Mouse (Mus musculus): ENCODE data around the gene Gm9789.
"Not testable (repeated sequence)": the region's sequence is repeated elsewhere in the genome, so short reads cannot be mapped to it uniquely, and the experiment has no call there.

Gm9789 gene

GRCm38 (mm10) chr16:89157652-89158051 is at the start of gene Gm9789:
Gene Gm9789, plus strand, starts transcription at chr16:89157952.
- DNase-seq (ENCODE audit: low spot score in 2 of 2) = no peak

- DNase-seq (ENCODE audit: low spot score in 2 of 2) = no peak
These were observed 17.2 kb upstream of the Gm9789 start, which contains the start of gene Gm6358 for GRCm38 (mm10) chr16:89140551-89140950. Gene Gm6358, plus strand, starts transcription at chr16:89140851.

- DNase-seq (ENCODE audit: low spot score in 2 of 2) = no peak
These were observed 7.0 kb upstream of the Gm9789 start, which contains the start of gene Gm10061 for GRCm38 (mm10) chr16:89150786-89151185. Gene Gm10061, plus strand, starts transcription at chr16:89151086.

DNA sequence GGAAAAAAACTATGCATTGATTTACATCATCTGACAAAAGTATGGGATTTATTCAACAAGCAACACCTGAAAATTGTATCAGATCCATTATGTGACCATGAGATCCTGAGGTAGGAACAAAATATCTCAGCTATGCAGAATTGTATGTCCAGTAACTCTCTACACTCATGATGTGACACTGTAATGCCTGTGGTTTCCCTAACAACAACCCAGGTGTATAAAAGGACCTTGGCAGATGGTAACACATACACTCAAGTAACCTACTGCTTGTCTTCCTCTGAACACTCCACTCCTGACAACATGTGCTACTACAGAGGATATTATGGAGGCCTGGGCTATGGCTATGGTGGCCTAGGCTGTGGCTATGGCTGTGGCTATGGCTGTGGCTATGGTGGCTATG is 11.4 kb downstream of the Gm9789 start, which contains the start of gene Gm7735:
Gene Gm7735, plus strand, starts transcription at position 301 of the 400 bp plus-strand sequence.
- DNase-seq (ENCODE audit: low spot score in 2 of 2) = not testable (repeated sequence)

DNA sequence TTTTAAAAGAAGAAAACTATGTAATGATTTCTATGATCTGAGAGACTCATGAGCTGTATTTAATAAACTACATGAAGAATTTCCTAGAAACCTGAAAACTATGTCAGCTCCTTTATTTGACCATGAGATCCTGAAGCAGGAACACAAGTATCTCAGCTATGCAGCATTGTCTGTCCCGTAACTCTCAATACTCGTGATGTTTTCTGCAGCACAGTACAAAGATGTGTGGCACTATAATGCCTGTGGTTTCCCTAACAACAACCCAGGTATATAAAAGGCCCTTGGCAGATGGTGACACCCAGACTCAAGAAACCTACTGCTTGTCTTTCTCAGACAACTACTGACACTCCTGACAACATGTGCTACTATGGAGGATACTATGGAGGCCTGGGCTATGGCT is 16.7 kb downstream of the Gm9789 start, which contains the start of gene 1110057P08Rik:
Gene 1110057P08Rik, plus strand, starts transcription at position 301 of the 400 bp plus-strand sequence.
- DNase-seq (ENCODE audit: low spot score in 2 of 2) = no peak

- no peak for DNase-seq (ENCODE audit: low spot score in 2 of 2)
These were observed 30.9 kb downstream of the Gm9789 start for GRCm38 (mm10) chr16:89188621-89189020.

DNA sequence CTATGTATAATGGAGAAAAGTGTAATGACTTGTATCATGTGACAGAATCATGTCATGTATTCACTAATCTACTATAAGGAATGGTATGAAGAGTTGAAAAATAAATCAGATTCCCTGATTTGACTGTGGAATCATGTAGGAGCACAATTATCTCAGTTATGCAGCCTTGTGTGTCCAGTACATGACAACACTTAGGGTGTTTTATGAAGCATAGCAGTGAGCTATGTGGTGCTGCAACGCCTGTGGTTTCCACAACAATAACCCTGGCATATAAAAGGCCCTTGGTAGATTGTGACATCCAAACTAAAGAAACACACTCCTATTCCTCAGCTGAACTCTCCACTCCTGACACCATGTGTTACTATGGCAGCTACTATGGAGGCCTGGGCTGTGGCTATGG is 47.8 kb downstream of the Gm9789 start, which contains the start of gene Krtap20-2:
Gene Krtap20-2, plus strand, starts transcription at position 301 of the 400 bp plus-strand sequence.
- DNase-seq (ENCODE audit: low spot score in 2 of 2) = no peak

All from left cerebral cortex, adult 9 months (tissue).